Mouse (Mus musculus): ENCODE results near the gene Tmem240.

- TF ChIP-seq CTCF (conservative IDR thresholded peaks at IDR 0.05; ENCODE audit: low read length) = no peak
- TF ChIP-seq POU5F1 (IDR thresholded peaks at IDR 0.05; ENCODE audit: borderline replicate concordance, low read length) = no peak
- no peak for TF ChIP-seq NANOG (IDR thresholded peaks at IDR 0.05; ENCODE audit: borderline replicate concordance, low read length)
Observed at GRCm38 (mm10) chr4:155690571-155691375, 43.8 kb upstream of the Tmem240 start.

Measured in E14TG2a.4 (cell line).